Mouse (Mus musculus) hindbrain, embryonic 11.5 days (tissue): ENCODE data around the gene Golga2. TPM values are rescaled to one million over a fixed set of nuclear protein-coding genes. Genes with fewer than 3 reads are reported as not detected.

Experiments used
- ATAC-seq: fragments of 200-750 bp; cut with Nextera tagmentation; 2 replicates; pipeline ENCODE4 v1.8.0; 2017; ENCODE audit warnings: mild to moderate bottlenecking, moderate TSS enrichment, moderate library complexity; ENCODE audit not compliant: low FRiP score
- DNase-seq: peaks from one replicate; pipeline ENCODE4 v3.0.0-alpha.2; 2015; ENCODE audit warnings: low spot score
- H3K27ac ChIP-seq: fragments of 300-500 bp; sonication (generic); 2 replicates; pipeline ENCODE4 v1.5.1; 2014; ENCODE audit warnings: mild to moderate bottlenecking, low read depth, low read length
- H3K27me3 ChIP-seq: fragments of 300-500 bp; sonication (generic); 2 replicates; pipeline ENCODE4 v1.6.1; 2014; ENCODE audit warnings: mild to moderate bottlenecking, low read length, moderate library complexity, mixed read lengths; ENCODE audit not compliant: control insufficient read depth, insufficient read depth
- H3K36me3 ChIP-seq: fragments of 300-500 bp; sonication (generic); 2 replicates; pipeline ENCODE4 v1.6.1; 2014; ENCODE audit warnings: mild to moderate bottlenecking, low read length, moderate library complexity, mixed read lengths; ENCODE audit not compliant: control insufficient read depth, insufficient read depth
- H3K4me1 ChIP-seq: fragments of 300-500 bp; sonication (generic); replicated peaks from 2 replicates; pipeline ENCODE4 v1.6.1; 2014; ENCODE audit warnings: low read length, mixed read lengths; ENCODE audit not compliant: control insufficient read depth, insufficient read depth
- H3K4me2 ChIP-seq: fragments of 300-500 bp; sonication (generic); replicated peaks from 2 replicates; pipeline ENCODE4 v1.6.1; 2014; ENCODE audit warnings: mild to moderate bottlenecking, low read depth, low read length
- H3K4me3 ChIP-seq: fragments of 300-500 bp; sonication (generic); 2 replicates; pipeline ENCODE4 v1.5.1; 2014; ENCODE audit warnings: low read depth, low read length
- H3K9ac ChIP-seq: fragments of 300-500 bp; sonication (generic); 2 replicates; pipeline ENCODE4 v1.6.1; 2014; ENCODE audit warnings: low read depth, low read length
- H3K9me3 ChIP-seq: fragments of 300-500 bp; sonication (generic); 2 replicates; pipeline ENCODE4 v1.6.1; 2016; ENCODE audit warnings: low read length; ENCODE audit not compliant: control insufficient read depth
- WGBS: fragments of 180-500 bp; shearing (Covaris S2); extraction: QIAGEN DNeasy Blood & Tissue Kit; methylation state at CpG from one replicate; pipeline ENCODE4 v1.1.7; 2014; 5-methylcytosine and 5-hydroxymethylcytosine counted together
- polyA plus RNA-seq: library from polyadenylated mRNA; unstranded; fragments of >200 nt; fragmentation: Nextera tagmentation; extraction: Ambion mirVana; gene quantifications from 2 replicates; pipeline ENCODE4 v1.2.1, GENCODE M21; 2014

The Golga2 gene
- polyA plus RNA-seq, 1 experiment from 2014 or later, result 17.7 TPM

GRCm38 (mm10) chr2:32350471-32351051 lies 63.4 kb downstream of the Golga2 start:
- no peak overlapping the region for H3K27ac ChIP-seq
- no peak overlapping the region for H3K4me2 ChIP-seq
- WGBS, result 49% methylated on average over 13 of the region's 13 CpGs
- ATAC-seq, result no peak
- DNase-seq, result no peak
- peaks cover 6% of the 10 kb centered on the region; the same call in 1 of the 2 replicates for H3K4me1 ChIP-seq
- H3K9me3 ChIP-seq, result no peaks in the 10 kb centered on the region
- H3K36me3 ChIP-seq, result no peaks in the 10 kb centered on the region
- no peaks in the 10 kb centered on the region; the same call in 1 of the 2 replicates for H3K27me3 ChIP-seq
- no peak overlapping the region for H3K4me3 ChIP-seq
- H3K9ac ChIP-seq, result no peak overlapping the region

- peak overlapping the region; percentile 2 for H3K9ac ChIP-seq
- H3K36me3 ChIP-seq, result no peaks in the 10 kb centered on the region
- WGBS, result 55% methylated on average over 9 of the region's 9 CpGs
- no peaks in the 10 kb centered on the region; the same call in 1 of the 2 replicates for H3K27me3 ChIP-seq
- ATAC-seq (0 out of 2 replicates have a peak, but pooled peaks have one; percentile 11), DNase-seq (no peak)
- H3K4me2 ChIP-seq, result peak overlapping the region; percentile 92
- peaks cover 6% of the 10 kb centered on the region; the same call in 1 of the 2 replicates for H3K4me1 ChIP-seq
- H3K27ac ChIP-seq, result no peak overlapping the region; the same call in 1 of the 2 replicates
- peak overlapping the region; percentile 60; the same call in 1 of the 2 replicates for H3K4me3 ChIP-seq
- no peaks in the 10 kb centered on the region for H3K9me3 ChIP-seq
Observed at GRCm38 (mm10) chr2:32351471-32351961, 64.3 kb downstream of the Golga2 start.

- peaks cover 6% of the 10 kb centered on the region; the same call in 1 of the 2 replicates for H3K4me1 ChIP-seq
- peak; percentile 61 for DNase-seq
- no peaks in the 10 kb centered on the region for H3K9me3 ChIP-seq
- H3K27me3 ChIP-seq, result no peaks in the 10 kb centered on the region; the same call in 1 of the 2 replicates
- H3K4me2 ChIP-seq, result peak within 1 kb of the TSS; percentile 92
- ATAC-seq, result peak; percentile 72
- peak within 1 kb of the TSS; percentile 60 for H3K4me3 ChIP-seq
- peak within 1 kb of the TSS; percentile 71 for H3K9ac ChIP-seq
- H3K27ac ChIP-seq, result peak within 1 kb of the TSS; percentile 67
- 1% methylated on average over 32 of the region's 52 CpGs for WGBS
- H3K36me3 ChIP-seq, result no peaks in the 10 kb centered on the region
Observed at GRCm38 (mm10) chr2:32352151-32353006, 65.2 kb downstream of the Golga2 start, which contains the start of gene Ciz1. Gene Ciz1, plus strand, starts transcription at chr2:32352327.

GRCm38 (mm10) chr2:32353007-32353542 lies 65.9 kb downstream of the Golga2 start, which contains the start of gene Dnm1:
Gene Dnm1, minus strand, starts transcription at chr2:32353338.
- Histone ChIP-seq H3K27ac (peak within 1 kb of the TSS; percentile 67), H3K4me2 (peak within 1 kb of the TSS; percentile 92), H3K27me3 (no peaks in the 10 kb centered on the region; the same call in 1 of the 2 replicates), H3K9ac (peak within 1 kb of the TSS; percentile 71), H3K9me3 (no peaks in the 10 kb centered on the region), H3K4me1 (peaks cover 6% of the 10 kb centered on the region; the same call in 1 of the 2 replicates), H3K36me3 (no peaks in the 10 kb centered on the region), H3K4me3 (peak within 1 kb of the TSS; percentile 60)
- ATAC-seq (peak; percentile 66; the same call in 1 of the 2 replicates), DNase-seq (peak; percentile 95)
- under 1% methylated on average over 62 of the region's 63 CpGs for WGBS

- no peaks in the 10 kb centered on the region for H3K36me3 ChIP-seq
- H3K27ac ChIP-seq, result no peak overlapping the region
- no peaks in the 10 kb centered on the region for H3K9me3 ChIP-seq
- H3K27me3 ChIP-seq, result no peaks in the 10 kb centered on the region; the same call in 1 of the 2 replicates
- H3K4me1 ChIP-seq, result peaks cover 6% of the 10 kb centered on the region; the same call in 1 of the 2 replicates
- no peak overlapping the region for H3K4me3 ChIP-seq
- no peak overlapping the region for H3K4me2 ChIP-seq
- H3K9ac ChIP-seq, result no peak overlapping the region
- DNase-seq (no peak), ATAC-seq (no peak)
- WGBS, result 68% methylated on average over 6 of the region's 6 CpGs
Observed at GRCm38 (mm10) chr2:32353836-32354235, 66.7 kb downstream of the Golga2 start.

- Histone ChIP-seq H3K4me1 (peaks cover 6% of the 10 kb centered on the region; the same call in 1 of the 2 replicates), H3K9me3 (no peaks in the 10 kb centered on the region), H3K36me3 (no peaks in the 10 kb centered on the region), H3K4me3 (no peak overlapping the region), H3K27me3 (no peaks in the 10 kb centered on the region; the same call in 1 of the 2 replicates), H3K9ac (no peak overlapping the region), H3K27ac (no peak overlapping the region), H3K4me2 (no peak overlapping the region)
- 94% methylated on average over 3 of the region's 3 CpGs for WGBS
- no peak for DNase-seq
- no peak for ATAC-seq
Observed at GRCm38 (mm10) chr2:32354336-32354895, 67.2 kb downstream of the Golga2 start.

- 87% methylated on average over 10 of the region's 10 CpGs for WGBS
- ATAC-seq, result no peak
- no peak for DNase-seq
Observed at GRCm38 (mm10) chr2:32356216-32356615, 69.0 kb downstream of the Golga2 start.

More at GRCm38 (mm10) chr2:32356216-32356615, 69.0 kb downstream of the Golga2 start:
- H3K36me3 ChIP-seq, result no peaks in the 10 kb centered on the region
- H3K27me3 ChIP-seq, result no peaks in the 10 kb centered on the region; the same call in 1 of the 2 replicates
- H3K4me1 ChIP-seq, result peaks cover 5% of the 10 kb centered on the region; the same call in 1 of the 2 replicates
- no peak overlapping the region for H3K4me3 ChIP-seq
- no peak overlapping the region for H3K9ac ChIP-seq
- H3K9me3 ChIP-seq, result no peaks in the 10 kb centered on the region
- H3K4me2 ChIP-seq, result no peak overlapping the region
- H3K27ac ChIP-seq, result no peak overlapping the region
